Mouse (Mus musculus): Measurements from ENCODE around the gene Olfr1166.
"Not testable (repeated sequence)": the region's sequence is repeated elsewhere in the genome, so short reads cannot be mapped to it uniquely, and the experiment has no call there.

Olfr1166 gene

GRCm38 (mm10) chr2:88128172-88128571 is at the start of gene Olfr1166:
Olfr1166 (minus strand) TSS chr2:88128272.
- no peak for DNase-seq (ENCODE audit: extremely low read depth, insufficient read length, low spot score)

GRCm38 (mm10) chr2:88155093-88155492 is 27.0 kb upstream of the Olfr1166 start, which contains the start of gene Olfr1167:
Olfr1167 (minus strand) TSS chr2:88155193.
- DNase-seq (ENCODE audit: extremely low read depth, insufficient read length, low spot score), result not testable (repeated sequence)

- no peak for DNase-seq (ENCODE audit: extremely low read depth, insufficient read length, low spot score)
These were observed 34.2 kb downstream of the Olfr1166 start, which contains the start of gene Olfr1164 for GRCm38 (mm10) chr2:88093866-88094265. Olfr1164 (minus strand) TSS chr2:88093966.
